ENCODE assay signal across 8 mouse cellular contexts in genomic region chr4:62274841-62275536, GRCm38 (mm10). TPM values are rescaled to one million over a fixed set of nuclear protein-coding genes. Genes with fewer than 3 reads are reported as not detected.
A peak's percentile ranks its signal among the peaks of the same experiment; 100 is the strongest.
DNase-seq lines count a peak whose midpoint lies in the region; ATAC-seq and TF ChIP-seq lines count a peak whose summit lies in the region.

No protein-coding gene starts in this region.

- no peak overlapping the region for H3K4me2 ChIP-seq in heart, postnatal 0 days (ENCODE audit: low read depth, low read length)
- 0 out of 2 replicates have a peak overlapping the region, but pooled peaks have one; percentile 9 for H3K4me2 ChIP-seq in hindbrain, embryonic 13.5 days
- peak overlapping the region; percentile 27 for H3K4me2 ChIP-seq in neural tube, embryonic 12.5 days (replicated peaks)

- DNase-seq in heart, postnatal 0 days (ENCODE audit: low spot score): peak; percentile 18
- DNase-seq in heart, embryonic 10.5 days (ENCODE audit: low spot score): no peak
- no peak for DNase-seq in cerebellum, adult 2 months
- DNase-seq in thymus, adult 2 months: no peak
- DNase-seq in gastrocnemius, postnatal 14 days: no peak

- peak; percentile 60 for ATAC-seq in heart, postnatal 0 days (ENCODE audit: insufficient read depth, low read depth)
- ATAC-seq in hindbrain, embryonic 13.5 days (ENCODE audit: low FRiP score): peak; percentile 85
- peak; percentile 93 for ATAC-seq in neural tube, embryonic 12.5 days (ENCODE audit: low FRiP score, low read depth)

- no peak for TF ChIP-seq POLR2A in cerebellum, adult 2 months (IDR thresholded peaks at IDR 0.05; ENCODE audit: borderline replicate concordance, insufficient read depth, low read length)
- TF ChIP-seq POLR2A in thymus, adult 2 months (IDR thresholded peaks at IDR 0.05; ENCODE audit: control insufficient read depth, extremely low read depth, insufficient read depth, low read length, poor library complexity): no peak

- WGBS in heart, postnatal 0 days: 19% methylated on average over 12 of the region's 12 CpGs
- 37% methylated on average over 12 of the region's 12 CpGs for WGBS in heart, embryonic 10.5 days
- WGBS in hindbrain, embryonic 13.5 days: 8% methylated on average over 12 of the region's 12 CpGs
- 12% methylated on average over 12 of the region's 12 CpGs for WGBS in neural tube, embryonic 12.5 days
- 9% methylated on average over 12 of the region's 12 CpGs for WGBS in cerebellum, adult 2 months
- WGBS in thymus, adult 2 months: 66% methylated on average over 12 of the region's 12 CpGs

- no peak overlapping the region for H3K9ac ChIP-seq in heart, postnatal 0 days (replicated peaks; ENCODE audit: low read depth, low read length)
- H3K9ac ChIP-seq in hindbrain, embryonic 13.5 days: no peak overlapping the region
- H3K9ac ChIP-seq in neural tube, embryonic 12.5 days: no peak overlapping the region

- no peak for TF ChIP-seq CTCF in heart, postnatal 0 days (IDR thresholded peaks at IDR 0.05; ENCODE audit: low read depth)
- no peak for TF ChIP-seq CTCF in cerebellum, adult 2 months (IDR thresholded peaks at IDR 0.05; ENCODE audit: borderline replicate concordance, insufficient read depth, low read depth, low read length)
- TF ChIP-seq CTCF in thymus, adult 2 months (IDR thresholded peaks at IDR 0.05; ENCODE audit: borderline replicate concordance, control insufficient read depth, extremely low read depth, insufficient read depth, low read length, poor library complexity): no peak

- no peak overlapping the region for H3K27ac ChIP-seq in heart, postnatal 0 days (ENCODE audit: low read depth)
- H3K27ac ChIP-seq in heart, embryonic 10.5 days: no peak overlapping the region
- no peak overlapping the region for H3K27ac ChIP-seq in brown adipose tissue, adult 24 weeks (replicated peaks; ENCODE audit: low read depth, low read length)
- H3K27ac ChIP-seq in hindbrain, embryonic 13.5 days: peak overlapping the region; percentile 25; the same call in 1 of the 2 replicates
- no peak overlapping the region for H3K27ac ChIP-seq in neural tube, embryonic 12.5 days
- H3K27ac ChIP-seq in cerebellum, adult 2 months (ENCODE audit: insufficient read depth, low read length): no peak overlapping the region
- H3K27ac ChIP-seq in thymus, adult 2 months (ENCODE audit: control insufficient read depth, insufficient read depth, low read length): no peak overlapping the region

- intact Hi-C loops in gastrocnemius, postnatal 14 days (cut with DNase I; ENCODE audit: low total_unique reads): no loop called here

- no peaks in the 10 kb centered on the region for H3K9me3 ChIP-seq in heart, postnatal 0 days (replicated peaks; ENCODE audit: control insufficient read depth, low read length)
- no peaks in the 10 kb centered on the region for H3K9me3 ChIP-seq in heart, embryonic 10.5 days
- no peaks in the 10 kb centered on the region for H3K9me3 ChIP-seq in hindbrain, embryonic 13.5 days
- H3K9me3 ChIP-seq in neural tube, embryonic 12.5 days: no peaks in the 10 kb centered on the region

- H3K4me3 ChIP-seq in heart, postnatal 0 days (ENCODE audit: low read depth, low read length): no peak overlapping the region
- H3K4me3 ChIP-seq in heart, embryonic 10.5 days: no peak overlapping the region
- peak overlapping the region; percentile 5 for H3K4me3 ChIP-seq in brown adipose tissue, adult 24 weeks (ENCODE audit: insufficient read depth, low read depth, low read length)
- no peak overlapping the region for H3K4me3 ChIP-seq in hindbrain, embryonic 13.5 days
- H3K4me3 ChIP-seq in neural tube, embryonic 12.5 days: no peak overlapping the region; the same call in 1 of the 2 replicates
- H3K4me3 ChIP-seq in cerebellum, adult 2 months (replicated peaks; ENCODE audit: insufficient read depth, low read depth, low read length): no peak overlapping the region
- no peak overlapping the region for H3K4me3 ChIP-seq in thymus, adult 2 months (ENCODE audit: control insufficient read depth, insufficient read depth, low read length)

- TF ChIP-seq EP300 in heart, postnatal 0 days (IDR thresholded peaks at IDR 0.05; ENCODE audit: low read depth): no peak

- H3K4me1 ChIP-seq in heart, postnatal 0 days (ENCODE audit: control insufficient read depth, insufficient read depth): no peaks in the 10 kb centered on the region
- peaks cover 10% of the 10 kb centered on the region; the same call in 1 of the 2 replicates for H3K4me1 ChIP-seq in heart, embryonic 10.5 days
- no peaks in the 10 kb centered on the region for H3K4me1 ChIP-seq in brown adipose tissue, adult 24 weeks (ENCODE audit: control insufficient read depth, insufficient read depth, insufficient read length, low read length)
- H3K4me1 ChIP-seq in hindbrain, embryonic 13.5 days (replicated peaks): peaks cover 11% of the 10 kb centered on the region
- 0 out of 2 replicates have a peak, but pooled peaks cover 8% of the 10 kb centered on the region for H3K4me1 ChIP-seq in neural tube, embryonic 12.5 days
- H3K4me1 ChIP-seq in cerebellum, adult 2 months (ENCODE audit: control insufficient read depth, insufficient read depth, low read length): no peaks in the 10 kb centered on the region
- H3K4me1 ChIP-seq in thymus, adult 2 months (replicated peaks; ENCODE audit: control insufficient read depth, insufficient read depth, low read length): no peaks in the 10 kb centered on the region

- no peaks in the 10 kb centered on the region for H3K27me3 ChIP-seq in heart, postnatal 0 days (ENCODE audit: control insufficient read depth, insufficient read depth, low read length)
- H3K27me3 ChIP-seq in heart, embryonic 10.5 days (ENCODE audit: insufficient read depth, poor library complexity, severe bottlenecking): no peaks in the 10 kb centered on the region
- no peaks in the 10 kb centered on the region for H3K27me3 ChIP-seq in hindbrain, embryonic 13.5 days
- H3K27me3 ChIP-seq in neural tube, embryonic 12.5 days (replicated peaks): no peaks in the 10 kb centered on the region
- no peaks in the 10 kb centered on the region for H3K27me3 ChIP-seq in cerebellum, adult 2 months (ENCODE audit: control insufficient read depth, insufficient read depth, low read length)
- no peaks in the 10 kb centered on the region for H3K27me3 ChIP-seq in thymus, adult 2 months (ENCODE audit: control insufficient read depth, insufficient read depth, low read length)

- H3K36me3 ChIP-seq in heart, postnatal 0 days (replicated peaks; ENCODE audit: control insufficient read depth, insufficient read depth, low read length): no peaks in the 10 kb centered on the region
- no peaks in the 10 kb centered on the region for H3K36me3 ChIP-seq in heart, embryonic 10.5 days
- no peaks in the 10 kb centered on the region for H3K36me3 ChIP-seq in hindbrain, embryonic 13.5 days
- H3K36me3 ChIP-seq in neural tube, embryonic 12.5 days: no peaks in the 10 kb centered on the region
- no peaks in the 10 kb centered on the region for H3K36me3 ChIP-seq in thymus, adult 2 months (ENCODE audit: control insufficient read depth, insufficient read depth, low read length)

RNA-seq across cellular contexts. Expression of gene Slc31a2, which starts 12.6 kb away (rescaled TPM):
- 31.4 and 33.2 TPM in 2 replicates for total RNA-seq in heart, postnatal 0 days (2014; rRNA removed; ENCODE audit: low replicate concordance)
- polyA plus RNA-seq in heart, postnatal 0 days (2015; fragmentation: Nextera tagmentation; extraction: Ambion mirVana): 15.6 and 16.7 TPM in 2 replicates
- 12.8 and 14.5 TPM in 2 replicates for polyA plus RNA-seq in heart, embryonic 10.5 days (2016; fragmentation: Nextera tagmentation; extraction: Ambion mirVana)
- 7.9 and 11.2 TPM in 2 replicates for polyA plus RNA-seq in brown adipose tissue, adult 24 weeks (2012; ENCODE audit: insufficient read depth, insufficient read length, missing spikeins)
- 15.2 and 15.3 TPM in 2 replicates for polyA plus RNA-seq in hindbrain, embryonic 13.5 days (2015; fragmentation: Nextera tagmentation; extraction: Ambion mirVana)
- 14.5 and 15.5 TPM in 2 replicates for polyA plus RNA-seq in neural tube, embryonic 12.5 days (2016; fragmentation: Nextera tagmentation; extraction: Ambion mirVana)
- 16.9 and 18.2 TPM in 2 replicates for polyA plus RNA-seq in cerebellum, adult 2 months (2012; rRNA removed)
- 19.0 and 21.6 TPM in 2 replicates for polyA plus RNA-seq in thymus, adult 2 months (2012; rRNA removed)
- total RNA-seq in gastrocnemius, postnatal 14 days (2021): 1 to 10 TPM; 4.8 to 6.0 TPM

RNA-seq across cellular contexts. Expression of gene Zfp37, which starts 44.1 kb away (rescaled TPM):
- total RNA-seq in heart, postnatal 0 days (2014; rRNA removed; ENCODE audit: low replicate concordance): 4.5 and 9.5 TPM in 2 replicates
- 2.8 TPM in 2 replicates for polyA plus RNA-seq in heart, postnatal 0 days (2015; fragmentation: Nextera tagmentation; extraction: Ambion mirVana)
- polyA plus RNA-seq in heart, embryonic 10.5 days (2016; fragmentation: Nextera tagmentation; extraction: Ambion mirVana): 9.1 and 9.8 TPM in 2 replicates
- polyA plus RNA-seq in brown adipose tissue, adult 24 weeks (2012; ENCODE audit: insufficient read depth, insufficient read length, missing spikeins): 0.92 and 1.2 TPM in 2 replicates
- 25.3 and 29.5 TPM in 2 replicates for polyA plus RNA-seq in hindbrain, embryonic 13.5 days (2015; fragmentation: Nextera tagmentation; extraction: Ambion mirVana)
- 21.7 and 26.3 TPM in 2 replicates for polyA plus RNA-seq in neural tube, embryonic 12.5 days (2016; fragmentation: Nextera tagmentation; extraction: Ambion mirVana)
- polyA plus RNA-seq in cerebellum, adult 2 months (2012; rRNA removed): 9.6 and 10.1 TPM in 2 replicates
- polyA plus RNA-seq in thymus, adult 2 months (2012; rRNA removed): 0.04 and 0.12 TPM in 2 replicates
- total RNA-seq in gastrocnemius, postnatal 14 days (2021): 1 to 10 TPM; 1.9 to 2.0 TPM
